Mouse (Mus musculus): ENCODE data around the gene Lamc2.

Lamc2 gene

GRCm38 (mm10) chr1:153185828-153186803 is at the start of gene Lamc2:
Gene Lamc2 (minus strand): TSS chr1:153186447.
- DNase-seq (ENCODE audit: low read depth, low spot score): no peak

- no peak for DNase-seq (ENCODE audit: low read depth, low spot score)
Observed at GRCm38 (mm10) chr1:153235576-153235975, 49.3 kb upstream of the Lamc2 start.

- no peak for DNase-seq (ENCODE audit: low read depth, low spot score)
Observed at GRCm38 (mm10) chr1:153231681-153232080, 45.4 kb upstream of the Lamc2 start.

GRCm38 (mm10) chr1:153227916-153228315 is 41.7 kb upstream of the Lamc2 start:
- no peak for DNase-seq (ENCODE audit: low read depth, low spot score)

GRCm38 (mm10) chr1:153227096-153227495 is 40.8 kb upstream of the Lamc2 start:
- DNase-seq (ENCODE audit: low read depth, low spot score): no peak

GRCm38 (mm10) chr1:153225786-153226725 is 39.8 kb upstream of the Lamc2 start:
- no peak for DNase-seq (ENCODE audit: low read depth, low spot score)

GRCm38 (mm10) chr1:153224331-153224730 is 38.1 kb upstream of the Lamc2 start:
- DNase-seq (ENCODE audit: low read depth, low spot score): no peak

GRCm38 (mm10) chr1:153219376-153219775 is 33.1 kb upstream of the Lamc2 start:
- DNase-seq (ENCODE audit: low read depth, low spot score): no peak

- DNase-seq (ENCODE audit: low read depth, low spot score): no peak
Observed at GRCm38 (mm10) chr1:153216516-153216915, 30.3 kb upstream of the Lamc2 start.

GRCm38 (mm10) chr1:153215676-153216075 is 29.4 kb upstream of the Lamc2 start:
- no peak for DNase-seq (ENCODE audit: low read depth, low spot score)

GRCm38 (mm10) chr1:153210992-153211391 is 24.7 kb upstream of the Lamc2 start:
- no peak for DNase-seq (ENCODE audit: low read depth, low spot score)

GRCm38 (mm10) chr1:153210198-153210597 is 24.0 kb upstream of the Lamc2 start:
- DNase-seq (ENCODE audit: low read depth, low spot score): no peak

- DNase-seq (ENCODE audit: low read depth, low spot score): no peak
Observed at GRCm38 (mm10) chr1:153202195-153202594, 15.9 kb upstream of the Lamc2 start.

- no peak for DNase-seq (ENCODE audit: low read depth, low spot score)
Observed at GRCm38 (mm10) chr1:153201448-153201847, 15.2 kb upstream of the Lamc2 start.

- DNase-seq (ENCODE audit: low read depth, low spot score): no peak
Observed at GRCm38 (mm10) chr1:153197316-153197850, 11.1 kb upstream of the Lamc2 start.

- no peak for DNase-seq (ENCODE audit: low read depth, low spot score)
Observed at GRCm38 (mm10) chr1:153192945-153193344, 6.7 kb upstream of the Lamc2 start.

- DNase-seq (ENCODE audit: low read depth, low spot score): no peak
Observed at GRCm38 (mm10) chr1:153192379-153192778, 6.1 kb upstream of the Lamc2 start.

GRCm38 (mm10) chr1:153191943-153192329 is 5.7 kb upstream of the Lamc2 start:
- DNase-seq (ENCODE audit: low read depth, low spot score): no peak

GRCm38 (mm10) chr1:153191237-153191942 is 5.1 kb upstream of the Lamc2 start:
- DNase-seq (ENCODE audit: low read depth, low spot score): no peak

- DNase-seq (ENCODE audit: low read depth, low spot score): no peak
Observed at GRCm38 (mm10) chr1:153188081-153188480, 1.8 kb upstream of the Lamc2 start.

- DNase-seq (ENCODE audit: low read depth, low spot score): no peak
Observed at GRCm38 (mm10) chr1:153180586-153181289, 5.5 kb downstream of the Lamc2 start.
